19 mouse cellular contexts compared by ENCODE assay signal in the genomic region with DNA sequence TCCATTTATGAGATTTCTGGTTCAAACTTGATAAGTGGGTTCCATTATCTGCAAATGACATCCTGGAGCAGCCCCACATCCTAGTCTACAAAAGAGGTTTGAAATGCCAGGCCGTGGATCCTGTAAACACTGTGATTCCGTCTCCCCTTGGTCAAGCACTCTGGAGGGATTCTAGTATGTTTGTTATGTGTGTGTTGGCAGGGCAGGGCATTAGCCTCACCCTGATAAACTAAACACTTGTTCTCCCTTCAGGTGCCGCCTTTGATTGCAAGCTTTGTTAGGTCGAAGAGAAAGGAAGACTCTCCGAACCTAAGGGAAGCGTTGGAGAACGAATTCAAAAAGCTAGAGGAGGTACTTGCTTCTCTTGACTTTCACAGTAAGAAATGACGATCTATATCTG. TPM values are rescaled to one million over a fixed set of nuclear protein-coding genes. Genes with fewer than 3 reads are reported as not detected.
"Had no signal": no experiment of that assay in that cellular context is flagged by ENCODE, and none has a peak within 500 bp of the region (broad histone marks: within the 10 kb centered on the region; RNA-seq: fewer than 3 reads in every experiment).

No protein-coding gene starts in this region.

- H3K4me3 ChIP-seq: kidney, embryonic 15.5 days; limb, embryonic 13.5 days; liver, embryonic 12.5 days; liver, embryonic 15.5 days; midbrain, embryonic 12.5 days; midbrain, embryonic 15.5 days had no signal

- H3K9me3 ChIP-seq: kidney, embryonic 15.5 days; limb, embryonic 13.5 days; liver, embryonic 12.5 days; liver, embryonic 15.5 days; midbrain, embryonic 12.5 days; midbrain, embryonic 15.5 days had no signal

- H3K36me3 ChIP-seq: midbrain, embryonic 12.5 days had no signal

- H3K4me2 ChIP-seq: kidney, embryonic 15.5 days; limb, embryonic 13.5 days; liver, embryonic 12.5 days; liver, embryonic 15.5 days; lung, embryonic 14.5 days; midbrain, embryonic 12.5 days; midbrain, embryonic 15.5 days had no signal

- H3K27me3 ChIP-seq: kidney, embryonic 15.5 days; limb, embryonic 13.5 days; midbrain, embryonic 15.5 days had no signal

- ATAC-seq: intestine, postnatal 0 days; liver, embryonic 12.5 days; midbrain, embryonic 15.5 days had no signal

- H3K9ac ChIP-seq: kidney, embryonic 15.5 days; limb, embryonic 13.5 days; liver, embryonic 12.5 days; liver, embryonic 15.5 days; lung, embryonic 14.5 days; midbrain, embryonic 12.5 days; midbrain, embryonic 15.5 days had no signal

- H3K27ac ChIP-seq: kidney, embryonic 15.5 days; limb, embryonic 13.5 days; liver, embryonic 12.5 days; liver, embryonic 15.5 days; macrophage; midbrain, embryonic 12.5 days; midbrain, embryonic 15.5 days had no signal

- DNase-seq: kidney, adult 8-10 months; kidney, postnatal 10 days; kidney, postnatal 36 days; left cerebral cortex, postnatal 4 days; liver; lung, embryonic 14.5 days; thymus, adult 18-20 months; thymus, postnatal 36 days had no signal

RNA-seq across cellular contexts. Expression of a gene that starts 6.2 kb away (rescaled TPM):
- total RNA-seq: megakaryocyte, adult 5-6 weeks had no signal
- polyA plus RNA-seq: small intestine, adult 2 months had no signal

RNA-seq across cellular contexts. Expression of a gene that starts 59.9 kb away (rescaled TPM):
- polyA plus RNA-seq: small intestine, adult 2 months; spleen, adult 2 months had no signal
